Mouse (Mus musculus) forebrain, embryonic 11.5 days (tissue): ENCODE measurements around the gene Sytl4. TPM values are rescaled to one million over a fixed set of nuclear protein-coding genes. Genes with fewer than 3 reads are reported as not detected.

Source experiments
- ATAC-seq: fragments of 200-750 bp; cut with Nextera tagmentation; replicated peaks from 2 replicates; pipeline ENCODE4 v1.8.0; 2017; ENCODE audit warnings: moderate TSS enrichment; ENCODE audit not compliant: low FRiP score
- DNase-seq: peaks from one replicate; pipeline ENCODE4 v3.0.0-alpha.2; 2017; ENCODE audit warnings: low spot score
- H3K27ac ChIP-seq: fragments of 300-500 bp; sonication (generic); 2 replicates; pipeline ENCODE4 v1.5.1; 2014; ENCODE audit warnings: low read depth, low read length
- H3K27me3 ChIP-seq: fragments of 300-500 bp; sonication (generic); 2 replicates; pipeline ENCODE4 v1.6.1; 2014; ENCODE audit warnings: mild to moderate bottlenecking, low read length, mixed read lengths; ENCODE audit not compliant: control insufficient read depth, insufficient read depth
- H3K36me3 ChIP-seq: fragments of 300-500 bp; sonication (generic); 2 replicates; pipeline ENCODE4 v1.6.1; 2014; ENCODE audit warnings: mild to moderate bottlenecking, low read length, moderate library complexity, mixed read lengths; ENCODE audit not compliant: control insufficient read depth, insufficient read depth
- H3K4me1 ChIP-seq: fragments of 300-500 bp; sonication (generic); replicated peaks from 2 replicates; pipeline ENCODE4 v1.6.1; 2014; ENCODE audit warnings: low read length, mixed read lengths; ENCODE audit not compliant: control insufficient read depth, insufficient read depth
- H3K4me2 ChIP-seq: fragments of 300-500 bp; sonication (generic); 2 replicates; pipeline ENCODE4 v1.6.1; 2014; ENCODE audit warnings: low read depth, mild to moderate bottlenecking, low read length, moderate library complexity, mixed read lengths; ENCODE audit not compliant: severe bottlenecking
- H3K4me3 ChIP-seq: fragments of 300-500 bp; sonication (generic); 2 replicates; pipeline ENCODE4 v1.5.1; 2014; ENCODE audit warnings: low read depth, low read length
- H3K9ac ChIP-seq: fragments of 300-500 bp; sonication (generic); 2 replicates; pipeline ENCODE4 v1.6.1; 2014; ENCODE audit warnings: low read length
- H3K9me3 ChIP-seq: fragments of 300-500 bp; sonication (generic); 2 replicates; pipeline ENCODE4 v1.6.1; 2016; ENCODE audit warnings: low read length, mixed read lengths; ENCODE audit not compliant: control insufficient read depth
- WGBS: fragments of 180-500 bp; shearing (Covaris S2); extraction: QIAGEN DNeasy Blood & Tissue Kit; methylation state at CpG from one replicate; pipeline ENCODE4 v1.1.7; 2014; 5-methylcytosine and 5-hydroxymethylcytosine counted together
- polyA plus RNA-seq: library from polyadenylated mRNA; unstranded; fragments of >200 nt; fragmentation: Nextera tagmentation; extraction: Ambion mirVana; gene quantifications from 2 replicates; pipeline ENCODE4 v1.2.1, GENCODE M21; 2014

Sytl4 gene
- polyA plus RNA-seq, 1 experiment from 2014 or later: 2.2 TPM

- 28% methylated on average over 1 of the region's 1 CpGs for WGBS
- no peaks in the 10 kb centered on the region for H3K4me1 ChIP-seq
- no peak overlapping the region for H3K9ac ChIP-seq
- H3K4me3 ChIP-seq: no peak overlapping the region
- no peak for ATAC-seq
- DNase-seq: no peak
- H3K4me2 ChIP-seq: no peak overlapping the region
- peaks cover 3% of the 10 kb centered on the region; the same call in 1 of the 2 replicates for H3K27me3 ChIP-seq
- no peak overlapping the region for H3K27ac ChIP-seq
- H3K36me3 ChIP-seq: no peaks in the 10 kb centered on the region
- no peaks in the 10 kb centered on the region for H3K9me3 ChIP-seq
Observed at GRCm38 (mm10) chrX:133939561-133939960, 42.1 kb downstream of the Sytl4 start.

GRCm38 (mm10) chrX:133936605-133937225 is 44.9 kb downstream of the Sytl4 start:
- H3K9me3 ChIP-seq: no peaks in the 10 kb centered on the region
- no peak overlapping the region for H3K4me3 ChIP-seq
- no peaks in the 10 kb centered on the region for H3K4me1 ChIP-seq
- no peaks in the 10 kb centered on the region for H3K36me3 ChIP-seq
- no peak for DNase-seq
- no peak overlapping the region for H3K4me2 ChIP-seq
- 86% methylated on average over 4 of the region's 4 CpGs for WGBS
- no peak overlapping the region for H3K9ac ChIP-seq
- peaks cover 3% of the 10 kb centered on the region; the same call in 1 of the 2 replicates for H3K27me3 ChIP-seq
- H3K27ac ChIP-seq: no peak overlapping the region
- no peak for ATAC-seq

- H3K4me3 ChIP-seq: no peak overlapping the region
- no peak overlapping the region for H3K4me2 ChIP-seq
- ATAC-seq: no peak
- H3K27ac ChIP-seq: no peak overlapping the region
- no peaks in the 10 kb centered on the region for H3K9me3 ChIP-seq
- no peaks in the 10 kb centered on the region for H3K36me3 ChIP-seq
- H3K9ac ChIP-seq: no peak overlapping the region
- no peak for DNase-seq
- no peaks in the 10 kb centered on the region for H3K4me1 ChIP-seq
- H3K27me3 ChIP-seq: no peaks in the 10 kb centered on the region
- 60% methylated on average over 12 of the region's 12 CpGs for WGBS
Observed at GRCm38 (mm10) chrX:133931302-133932013, 50.2 kb downstream of the Sytl4 start.

GRCm38 (mm10) chrX:133926760-133927159 is 54.9 kb downstream of the Sytl4 start:
- H3K4me3 ChIP-seq: no peak overlapping the region
- no peak overlapping the region for H3K9ac ChIP-seq
- no peaks in the 10 kb centered on the region for H3K4me1 ChIP-seq
- H3K36me3 ChIP-seq: no peaks in the 10 kb centered on the region
- DNase-seq (no peak), ATAC-seq (no peak)
- no peak overlapping the region for H3K27ac ChIP-seq
- H3K9me3 ChIP-seq: no peaks in the 10 kb centered on the region
- no peak overlapping the region for H3K4me2 ChIP-seq
- 74% methylated on average over 5 of the region's 5 CpGs for WGBS
- peaks cover 2% of the 10 kb centered on the region; the same call in 1 of the 2 replicates for H3K27me3 ChIP-seq

GRCm38 (mm10) chrX:133921187-133921586 is 60.4 kb downstream of the Sytl4 start:
- H3K4me3 ChIP-seq: no peak overlapping the region
- ATAC-seq: no peak
- H3K36me3 ChIP-seq: no peaks in the 10 kb centered on the region
- H3K4me2 ChIP-seq: no peak overlapping the region
- no peaks in the 10 kb centered on the region for H3K4me1 ChIP-seq
- no peak for DNase-seq
- no peak overlapping the region for H3K27ac ChIP-seq
- H3K27me3 ChIP-seq: peaks cover 2% of the 10 kb centered on the region; the same call in 1 of the 2 replicates
- 80% methylated on average over 4 of the region's 4 CpGs for WGBS
- no peak overlapping the region for H3K9ac ChIP-seq
- no peaks in the 10 kb centered on the region for H3K9me3 ChIP-seq

- no peak for ATAC-seq
- Histone ChIP-seq H3K4me1 (no peaks in the 10 kb centered on the region), H3K4me2 (no peak overlapping the region), H3K36me3 (no peaks in the 10 kb centered on the region), H3K9me3 (no peaks in the 10 kb centered on the region), H3K4me3 (no peak overlapping the region), H3K9ac (no peak overlapping the region), H3K27ac (no peak overlapping the region), H3K27me3 (peaks cover 2% of the 10 kb centered on the region)
- no peak for DNase-seq
- 70% methylated on average over 7 of the region's 7 CpGs for WGBS
Observed at GRCm38 (mm10) chrX:133914219-133914618, 67.4 kb downstream of the Sytl4 start.

GRCm38 (mm10) chrX:133913006-133913405 is 68.6 kb downstream of the Sytl4 start:
- no peak for ATAC-seq
- Histone ChIP-seq H3K27me3 (peaks cover 2% of the 10 kb centered on the region), H3K27ac (no peak overlapping the region), H3K9me3 (no peaks in the 10 kb centered on the region), H3K4me3 (no peak overlapping the region), H3K4me2 (no peak overlapping the region), H3K4me1 (no peaks in the 10 kb centered on the region), H3K9ac (no peak overlapping the region), H3K36me3 (no peaks in the 10 kb centered on the region)
- 85% methylated on average over 3 of the region's 3 CpGs for WGBS
- DNase-seq: no peak

DNA sequence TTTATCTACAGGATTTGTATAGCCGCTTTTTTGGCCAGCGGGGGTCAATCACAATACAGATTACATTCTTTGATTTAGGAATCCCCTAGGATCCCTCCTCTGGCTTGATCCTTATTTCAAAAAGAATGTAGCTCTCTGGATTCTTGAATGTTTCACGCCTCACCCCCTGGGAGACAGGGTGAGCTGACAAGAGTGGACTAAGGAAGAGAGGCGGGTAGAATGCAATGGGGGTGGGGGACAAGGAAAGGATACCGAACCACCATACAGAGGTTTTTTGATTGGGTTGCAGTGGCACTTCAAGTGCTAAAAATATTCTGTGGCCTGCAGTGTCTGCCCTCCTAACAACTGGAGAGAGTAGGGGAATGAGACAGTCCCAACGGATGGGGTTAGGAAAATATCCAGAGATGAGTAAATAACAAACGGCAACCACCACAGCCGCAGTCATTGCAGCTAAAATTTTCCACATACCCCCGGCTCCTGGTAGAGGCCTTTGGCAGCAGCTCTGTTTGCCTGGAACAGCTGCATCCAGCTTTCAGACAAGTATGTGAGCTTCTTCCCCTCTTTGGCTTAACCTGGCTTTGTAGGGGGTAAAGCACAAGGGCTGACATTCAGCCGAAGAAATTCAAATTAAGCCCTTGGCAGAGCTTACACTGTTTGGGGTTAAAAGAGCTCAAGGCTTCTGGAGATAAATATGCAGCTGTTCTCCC is 70.1 kb downstream of the Sytl4 start:
- 29% methylated on average over 10 of the region's 10 CpGs for WGBS
- no peaks in the 10 kb centered on the region for H3K36me3 ChIP-seq
- peaks cover 2% of the 10 kb centered on the region; the same call in 1 of the 2 replicates for H3K27me3 ChIP-seq
- ATAC-seq (no peak), DNase-seq (no peak)
- no peaks in the 10 kb centered on the region for H3K4me1 ChIP-seq
- H3K27ac ChIP-seq: no peak overlapping the region
- no peak overlapping the region for H3K4me2 ChIP-seq
- no peak overlapping the region for H3K4me3 ChIP-seq
- H3K9me3 ChIP-seq: no peaks in the 10 kb centered on the region
- no peak overlapping the region for H3K9ac ChIP-seq
